Mouse (Mus musculus): ENCODE data around the gene Ctsd.

The Ctsd gene

DNA sequence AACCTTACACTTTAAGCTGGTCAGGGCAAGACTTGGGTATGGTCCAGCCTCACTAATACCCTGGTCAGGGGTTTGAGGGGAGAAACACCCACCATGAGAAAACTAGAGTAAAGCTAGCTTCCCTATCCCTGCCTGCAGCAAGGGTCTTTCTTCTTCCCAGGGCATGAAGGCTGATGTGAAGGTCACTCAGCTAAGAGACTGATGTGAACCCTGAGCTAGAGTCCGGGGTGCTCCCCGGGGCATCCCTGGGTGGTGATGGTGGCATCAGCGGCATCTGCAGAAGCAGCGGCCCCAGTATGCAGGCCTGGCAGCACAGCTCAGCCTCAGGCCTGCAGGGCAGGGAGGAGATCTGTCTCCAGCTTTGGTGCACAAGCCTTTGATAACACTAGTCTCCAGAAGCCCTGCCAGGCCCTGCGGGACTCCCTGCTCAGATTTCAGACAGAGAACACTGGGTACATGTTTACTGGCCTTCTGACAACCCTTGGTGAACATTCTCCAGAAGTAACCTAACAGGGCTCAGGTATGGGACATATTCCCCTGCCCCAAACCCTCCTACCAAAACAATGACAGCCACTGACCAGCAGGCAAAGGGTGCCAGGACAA lies 13.3 kb downstream of the Ctsd start:
- DNase-seq (ENCODE audit: low read depth, low spot score), result no peak

DNA sequence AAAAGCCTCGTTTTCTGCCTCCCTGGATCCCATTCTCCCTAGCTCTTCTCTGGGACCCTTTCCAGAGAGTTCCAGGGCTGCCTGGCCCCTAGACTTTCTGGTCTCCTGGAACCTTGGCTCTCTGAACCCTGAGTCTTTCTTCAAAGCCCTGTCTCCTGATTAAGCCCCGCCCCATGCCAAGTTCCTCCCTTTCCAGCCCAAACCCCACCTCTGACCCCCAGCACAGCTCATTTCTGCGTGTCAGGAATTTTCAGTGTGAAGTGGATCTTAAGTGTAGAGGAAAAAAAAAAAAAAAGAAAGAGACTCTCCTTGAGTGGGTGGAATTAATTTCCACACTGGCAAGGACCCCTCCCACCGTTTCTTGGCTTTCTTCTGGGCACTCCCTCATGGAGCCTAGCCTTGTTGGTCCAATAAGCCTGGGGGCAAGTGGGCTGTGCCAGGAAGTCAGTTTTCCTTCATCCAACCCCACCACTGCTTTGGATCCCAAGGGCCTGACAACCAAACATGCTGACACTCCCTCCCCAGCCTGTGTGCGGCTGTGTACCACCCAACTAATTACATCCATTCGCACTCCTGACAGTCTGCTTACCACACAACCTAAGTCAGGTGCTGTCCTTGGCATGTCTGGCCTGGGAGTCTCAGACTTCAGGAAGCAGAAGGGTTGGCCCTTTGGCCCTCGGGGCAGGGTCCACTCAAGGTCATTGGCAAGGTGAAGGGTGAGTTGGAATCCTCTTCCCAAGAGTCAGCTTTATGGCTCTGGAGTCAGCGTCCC lies 14.0 kb downstream of the Ctsd start, which contains the start of gene Ifitm10:
Gene Ifitm10 (minus strand): TSS at position 113 of the 772 bp plus-strand sequence.
- DNase-seq (ENCODE audit: low read depth, low spot score), result no peak

DNA sequence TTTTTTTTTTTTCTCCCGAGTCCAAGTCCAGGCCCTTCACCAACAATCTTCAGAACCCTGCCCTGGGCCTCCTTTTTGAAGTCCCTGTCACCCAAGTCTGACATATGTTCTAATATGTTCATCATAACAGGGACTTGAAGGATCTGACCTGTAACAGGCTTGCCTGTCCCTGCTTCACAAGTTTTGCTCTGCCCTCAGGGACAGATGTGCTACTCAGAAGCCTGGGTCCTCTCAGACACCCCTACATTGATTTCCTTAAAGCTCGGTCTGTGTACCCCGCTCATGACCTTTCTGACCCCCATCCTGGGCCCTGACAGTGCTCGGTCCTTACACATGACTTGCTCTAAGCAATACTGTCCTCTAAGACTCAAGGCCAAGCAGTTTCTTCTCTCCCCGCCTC lies 14.8 kb downstream of the Ctsd start:
- DNase-seq (ENCODE audit: low read depth, low spot score), result no peak

DNA sequence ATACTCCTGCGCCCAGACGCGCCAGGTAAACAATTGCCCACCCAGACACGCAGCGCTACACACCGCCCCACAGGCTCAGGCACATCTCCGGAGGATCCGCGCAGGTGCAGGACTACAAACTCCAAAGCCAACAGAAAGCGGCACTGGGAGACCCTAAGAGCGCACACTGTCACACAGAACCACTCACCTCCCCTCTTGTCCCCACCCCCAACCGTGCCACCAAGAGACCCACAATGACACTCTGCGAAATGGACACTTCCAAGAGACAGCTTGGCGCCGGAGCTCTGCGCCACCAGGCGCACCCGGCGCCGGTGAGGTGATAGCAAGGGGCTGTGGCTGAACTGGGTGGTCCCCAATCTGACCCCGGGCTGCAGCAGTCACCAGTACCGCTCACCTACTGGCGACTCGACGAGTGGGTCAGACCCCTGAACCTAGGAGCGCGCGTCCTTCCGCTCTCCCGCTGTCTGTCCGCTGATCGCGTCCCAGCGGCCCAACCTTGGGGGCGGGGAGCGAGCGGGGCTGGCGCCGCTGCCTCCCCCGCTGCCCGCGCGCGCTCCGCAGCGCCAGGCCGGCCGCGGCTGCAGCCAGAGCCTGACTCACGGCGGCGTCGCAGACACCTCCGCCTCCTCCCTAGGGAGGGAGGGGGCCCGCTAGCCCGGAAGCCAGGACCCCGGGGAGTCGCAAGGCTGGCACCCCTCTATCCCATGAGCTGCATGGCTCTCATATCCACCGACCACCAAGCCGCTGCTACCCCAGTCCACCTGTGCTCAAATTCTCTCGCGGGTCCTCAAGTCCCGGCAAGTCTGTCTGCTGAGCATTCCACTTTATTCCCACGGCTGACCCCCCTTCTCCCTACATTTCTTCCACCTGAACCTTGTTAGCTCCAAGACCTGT lies 15.8 kb downstream of the Ctsd start:
- no peak for DNase-seq (ENCODE audit: low read depth, low spot score)

DNA sequence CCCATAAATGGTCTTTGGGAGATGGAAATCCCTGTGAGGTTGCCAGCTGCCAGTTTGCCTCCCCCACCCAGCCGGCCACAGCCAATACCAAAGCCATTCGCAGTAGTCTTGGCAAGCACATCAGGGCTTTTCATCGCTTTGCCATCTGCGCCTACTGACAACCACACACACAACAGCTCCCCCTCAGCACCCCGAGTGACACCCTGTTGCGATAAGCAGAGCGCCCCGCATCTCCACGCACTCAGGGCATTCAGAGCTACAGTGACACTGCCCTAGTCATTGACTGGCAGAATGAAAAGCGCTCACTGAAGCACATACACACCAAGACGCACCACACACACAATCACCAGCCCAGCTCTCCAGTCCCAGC lies 16.5 kb downstream of the Ctsd start:
- DNase-seq (ENCODE audit: low read depth, low spot score), result no peak

DNA sequence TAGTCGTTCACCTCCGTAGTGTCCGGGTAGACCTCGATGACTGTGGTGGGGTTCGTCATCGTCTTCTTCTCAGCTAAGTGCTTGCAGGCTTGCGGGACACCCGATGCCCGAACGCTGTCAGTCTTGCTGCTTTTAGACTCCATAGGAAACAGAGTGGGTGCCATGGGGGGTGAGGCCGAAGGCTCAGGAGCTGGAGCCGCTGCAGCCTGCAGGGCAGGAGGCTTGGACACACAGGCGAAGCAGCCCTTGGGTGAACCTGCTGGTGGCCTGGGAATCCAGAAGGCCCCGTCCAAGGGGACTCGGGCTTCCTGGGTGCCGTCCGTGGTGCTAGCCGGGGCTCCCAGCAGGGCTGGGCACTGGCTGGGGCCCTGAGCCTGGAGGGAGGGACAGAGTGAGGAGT lies 16.9 kb downstream of the Ctsd start:
- DNase-seq (ENCODE audit: low read depth, low spot score), result no peak

DNA sequence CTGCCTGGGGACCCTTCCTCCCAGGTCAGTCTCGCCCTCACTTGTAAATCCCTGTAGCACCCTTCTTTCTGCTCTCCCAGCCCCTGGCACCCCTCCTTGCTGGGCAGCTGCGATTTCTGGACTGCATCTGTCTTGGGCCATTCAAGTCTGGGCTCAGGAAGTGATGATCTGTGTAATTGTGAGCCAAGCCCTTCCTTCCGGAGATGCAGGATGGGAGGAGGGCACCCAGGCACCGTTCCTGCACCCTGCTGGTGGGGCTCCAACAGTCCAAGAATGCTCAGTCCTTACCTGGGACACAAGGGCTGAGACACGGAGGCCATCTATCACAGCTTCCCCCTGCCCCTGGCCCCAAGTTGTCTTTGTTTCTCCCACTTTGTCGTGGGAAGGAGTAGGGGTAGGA lies 18.0 kb downstream of the Ctsd start:
- no peak for DNase-seq (ENCODE audit: low read depth, low spot score)

DNA sequence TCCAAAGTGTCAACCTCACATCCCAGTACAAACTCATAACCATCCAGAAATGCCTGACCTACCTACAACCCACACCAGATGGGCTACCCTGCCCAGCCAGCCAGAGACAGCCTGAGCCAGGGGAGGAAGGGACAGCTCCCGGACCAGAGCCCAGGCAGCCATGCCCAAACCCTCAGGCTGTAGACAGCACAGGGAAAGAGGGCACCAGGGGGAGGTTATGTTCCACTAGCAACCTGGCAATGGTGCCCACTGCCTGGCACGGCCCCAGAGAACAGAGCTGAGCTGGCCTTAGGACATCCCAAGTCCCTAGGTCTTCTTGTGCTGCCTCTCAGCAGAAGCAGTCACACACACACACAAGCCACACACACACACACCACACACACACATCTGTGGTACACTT lies 19.0 kb downstream of the Ctsd start:
- no peak for DNase-seq (ENCODE audit: low read depth, low spot score)

DNA sequence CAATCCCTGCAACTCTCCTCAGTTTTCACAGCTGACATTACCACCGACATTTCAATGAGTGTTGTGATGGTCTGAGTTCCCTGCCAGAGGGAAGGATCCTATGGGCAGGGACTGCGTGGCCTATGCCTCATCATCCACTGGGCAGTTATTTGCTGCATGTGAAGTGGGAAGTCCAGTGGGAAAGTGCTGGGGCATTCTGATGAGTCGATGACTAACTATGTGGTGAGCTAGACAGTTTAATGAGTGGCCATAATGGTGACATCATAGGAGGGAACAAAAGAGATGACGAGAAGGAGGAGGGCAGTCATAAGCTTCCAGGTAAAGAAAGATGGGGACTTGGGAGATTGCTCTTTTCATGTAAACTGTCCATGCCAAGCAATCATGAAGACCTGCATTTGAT lies 24.7 kb downstream of the Ctsd start:
- DNase-seq (ENCODE audit: low read depth, low spot score), result no peak

DNA sequence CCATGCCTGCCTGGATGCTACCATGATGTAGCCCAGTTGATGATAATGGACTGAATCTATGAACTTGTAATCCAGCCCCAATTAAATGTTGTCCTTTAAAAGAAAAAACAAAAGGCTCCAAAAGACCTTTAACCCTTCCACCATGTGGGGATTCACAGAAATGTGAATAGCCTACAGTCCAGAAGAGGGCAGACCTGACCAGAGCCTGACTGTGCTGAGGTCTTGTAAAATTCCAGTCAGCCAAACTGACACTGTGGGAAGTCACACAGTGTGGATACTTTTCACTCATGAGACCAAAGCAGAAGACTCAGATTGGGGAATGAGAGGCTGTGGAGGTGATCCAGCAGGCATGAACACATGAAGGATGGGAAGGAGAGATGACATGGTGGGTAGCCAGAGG lies 27.1 kb downstream of the Ctsd start:
- no peak for DNase-seq (ENCODE audit: low read depth, low spot score)

DNA sequence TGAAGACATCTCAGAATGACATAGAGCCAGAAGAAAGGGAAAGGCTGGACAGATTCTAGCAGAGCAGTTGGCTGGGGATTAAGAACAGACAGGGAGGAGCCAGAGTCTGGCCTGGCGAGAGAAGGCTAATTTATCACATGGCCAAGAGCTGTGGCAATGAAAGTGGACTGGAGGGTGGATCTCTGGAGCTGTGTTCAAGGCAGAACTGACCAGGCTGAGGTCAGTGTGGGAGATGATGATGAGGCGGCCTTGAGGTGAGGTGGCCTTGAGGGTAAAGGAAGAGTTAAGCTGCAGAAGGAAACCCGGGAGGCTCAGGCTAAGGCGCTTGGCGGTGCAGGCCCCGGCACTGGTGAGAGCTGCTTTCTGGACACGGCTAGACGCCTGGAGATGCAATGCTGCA lies 28.7 kb downstream of the Ctsd start:
- DNase-seq (ENCODE audit: low read depth, low spot score), result no peak

DNA sequence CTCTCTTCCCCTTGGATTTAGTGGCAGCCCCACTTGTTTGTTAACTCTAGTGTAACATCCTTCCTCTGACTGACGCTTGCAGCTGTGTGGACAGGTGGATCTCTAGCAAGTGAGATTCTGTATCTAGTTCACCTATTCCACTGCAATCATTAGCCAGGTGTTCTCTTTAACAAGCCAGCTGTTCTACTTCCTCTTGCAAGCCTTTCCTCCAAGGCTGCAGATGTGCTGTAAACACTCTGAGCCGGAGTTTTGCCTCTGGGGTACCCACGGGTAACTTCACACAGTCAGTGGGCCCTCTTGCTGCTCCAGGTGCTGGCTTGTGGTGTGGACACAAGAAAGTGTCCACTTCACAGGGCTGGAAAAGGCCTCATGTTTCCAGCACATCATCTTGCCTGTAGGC lies 30.3 kb downstream of the Ctsd start:
- DNase-seq (ENCODE audit: low read depth, low spot score), result no peak

DNA sequence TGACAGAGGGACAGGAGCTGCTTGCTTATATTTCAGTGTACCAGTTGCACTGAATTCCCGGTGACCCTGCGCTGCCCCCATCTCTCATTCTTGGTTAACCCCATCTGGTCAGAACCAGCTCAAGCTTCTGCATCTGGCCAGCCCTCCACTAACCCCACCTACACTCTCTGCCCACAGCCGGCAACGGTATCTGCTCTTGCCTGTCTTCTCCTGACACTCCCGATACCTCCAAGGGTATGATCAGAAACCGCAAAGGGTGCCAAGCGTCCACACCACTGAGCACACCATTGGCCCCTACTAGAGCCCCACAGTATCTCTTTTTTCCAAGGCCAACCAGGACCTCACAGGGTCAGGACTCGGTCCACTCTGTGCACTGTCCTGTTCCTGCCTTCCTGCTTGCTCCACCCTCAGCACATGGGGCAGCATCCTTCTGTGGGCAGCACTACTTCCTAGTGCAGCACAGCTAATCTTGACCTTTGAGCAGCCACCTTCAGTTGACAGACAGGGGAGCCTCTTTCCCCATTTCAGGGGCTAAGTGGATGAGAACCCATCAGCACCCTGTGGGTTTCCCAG lies 33.1 kb downstream of the Ctsd start:
- no peak for DNase-seq (ENCODE audit: low read depth, low spot score)

DNA sequence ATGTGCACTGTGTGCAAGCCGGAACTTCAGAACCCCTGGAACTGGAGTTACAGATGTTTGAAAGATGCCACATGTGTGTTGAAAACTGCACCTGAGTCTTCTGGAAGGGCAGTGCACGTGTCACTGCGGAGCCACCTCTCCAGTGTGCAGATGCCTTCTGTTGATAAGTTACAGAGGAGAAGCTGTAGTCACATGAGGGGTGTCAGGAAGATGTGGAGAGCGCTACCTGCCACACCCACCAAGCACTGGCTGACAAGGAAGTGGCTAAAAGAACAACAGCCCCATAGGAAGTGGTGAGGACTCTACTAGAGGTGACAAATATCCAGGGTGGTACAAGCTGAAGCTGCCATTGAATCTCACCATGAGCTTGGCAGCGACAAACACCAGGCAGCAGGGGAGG lies 34.0 kb downstream of the Ctsd start:
- DNase-seq (ENCODE audit: low read depth, low spot score), result peak; percentile 54

DNA sequence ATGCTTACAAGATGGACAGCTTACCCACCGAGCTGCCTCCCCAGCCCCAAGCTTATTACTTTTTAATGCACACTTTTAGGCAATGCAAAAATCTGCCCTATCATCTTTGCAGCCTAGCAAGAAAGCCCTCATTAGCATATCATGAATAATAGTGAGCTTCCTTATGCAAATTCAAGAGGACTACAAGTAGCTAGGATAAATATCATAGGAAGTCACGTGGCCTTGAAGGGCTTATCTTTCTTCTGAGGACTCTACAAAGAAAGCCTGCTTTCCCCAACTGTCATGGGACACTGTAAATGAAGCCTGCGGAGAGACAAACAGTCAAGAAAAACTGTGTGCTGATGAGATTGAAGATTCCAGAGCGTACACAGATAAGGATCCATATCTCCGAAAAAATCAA lies 36.3 kb downstream of the Ctsd start:
- no peak for DNase-seq (ENCODE audit: low read depth, low spot score)

DNA sequence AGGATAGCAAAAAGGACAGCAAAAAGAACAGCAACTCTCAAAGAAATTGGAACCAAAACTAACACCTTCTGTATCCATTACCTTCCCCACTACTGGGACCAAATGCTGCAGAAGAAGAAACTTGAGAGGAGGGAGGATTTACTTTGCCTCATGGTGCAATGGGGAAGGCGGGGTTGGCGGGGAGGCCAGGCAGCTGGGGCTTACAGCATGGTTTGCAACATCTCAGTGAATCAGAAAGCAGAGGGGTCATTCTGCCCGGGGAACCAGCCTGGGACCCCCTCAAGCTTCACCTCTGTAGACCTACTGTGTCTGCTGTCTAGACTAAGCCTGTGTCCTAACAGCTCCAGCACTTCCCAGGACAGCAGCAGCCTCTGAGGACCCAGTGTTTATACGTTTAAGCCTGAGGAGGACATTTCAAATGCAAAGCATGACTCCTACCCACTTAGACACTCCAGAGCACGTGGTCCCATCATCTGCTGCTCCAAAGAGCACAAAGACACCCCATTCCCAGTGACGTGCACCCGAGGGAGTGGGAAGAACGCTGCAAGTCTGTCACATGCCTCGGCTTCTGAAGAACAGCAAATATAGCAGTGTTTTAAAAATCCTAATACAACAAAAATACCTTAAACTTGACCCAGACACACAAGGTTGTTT lies 38.4 kb downstream of the Ctsd start:
- no peak for DNase-seq (ENCODE audit: low read depth, low spot score)

DNA sequence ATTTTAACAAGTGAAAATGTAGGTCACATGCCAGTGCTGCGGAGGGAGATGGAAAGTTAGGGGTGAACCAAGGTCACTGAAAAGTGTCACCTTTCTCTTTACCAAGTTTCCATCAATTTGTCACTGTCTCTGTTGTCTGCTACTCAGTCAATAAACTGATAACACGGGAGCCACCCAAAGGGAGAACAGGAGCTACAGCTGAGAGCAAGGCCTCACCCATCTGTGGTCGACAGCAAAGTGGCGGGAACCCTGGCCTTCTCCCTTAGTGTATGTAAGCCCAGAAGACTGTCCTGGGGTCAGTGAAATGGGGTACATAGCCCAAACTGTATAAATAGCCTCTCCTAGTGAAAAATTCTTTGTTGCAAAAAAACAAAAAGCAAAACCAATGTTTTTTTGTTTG lies 40.3 kb downstream of the Ctsd start:
- no peak for DNase-seq (ENCODE audit: low read depth, low spot score)

DNA sequence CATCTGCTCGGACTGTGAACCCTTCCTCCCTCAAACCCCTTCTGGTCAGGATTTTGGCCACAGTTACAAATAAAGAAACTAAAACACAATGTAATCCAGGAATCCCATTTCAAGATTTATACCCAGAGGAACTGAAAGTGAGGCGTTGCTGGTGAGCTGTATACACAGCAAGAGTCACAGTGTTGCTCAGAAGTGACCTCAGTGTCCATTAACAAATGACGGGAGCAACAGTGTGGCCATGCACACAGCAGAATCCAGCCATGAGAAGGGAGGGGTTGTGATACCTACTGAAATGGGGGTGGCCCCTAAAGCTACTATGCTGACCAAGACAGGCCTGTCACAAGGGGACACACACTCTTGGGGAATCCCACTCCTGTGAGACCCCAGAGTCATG lies 45.6 kb downstream of the Ctsd start:
- no peak for DNase-seq (ENCODE audit: low read depth, low spot score)

DNA sequence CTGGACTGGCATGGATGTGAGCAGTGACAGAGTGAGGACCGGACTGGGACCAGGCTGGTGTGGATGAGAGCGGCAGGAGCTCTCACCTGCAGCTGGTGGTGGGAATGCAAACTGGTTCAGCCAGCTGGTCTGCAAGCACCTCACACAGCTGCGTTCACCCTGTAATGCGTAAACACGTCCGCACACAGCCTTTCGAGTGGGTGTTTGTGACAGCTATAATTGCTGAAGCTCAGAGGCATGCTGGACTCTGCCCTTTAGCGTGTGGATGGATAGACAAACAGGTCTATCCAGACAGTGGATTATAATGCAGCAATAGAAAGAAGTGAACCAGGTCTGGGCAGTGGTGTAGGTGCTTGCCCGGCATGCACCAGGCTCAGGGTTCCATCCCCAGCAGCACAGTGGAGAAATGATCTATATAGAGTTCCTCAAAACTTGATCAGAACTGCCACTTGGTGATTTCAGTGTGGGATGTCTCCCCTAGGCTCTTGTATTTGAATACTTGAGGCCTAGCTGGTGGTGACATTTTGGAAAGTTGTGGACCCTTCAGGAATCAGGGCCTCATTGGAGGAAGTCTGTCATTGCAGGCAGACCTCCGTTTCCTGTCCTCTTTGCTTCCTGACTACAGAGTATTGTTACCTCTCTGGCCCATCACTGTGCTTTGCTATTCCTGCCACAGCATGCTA lies 46.1 kb downstream of the Ctsd start:
- DNase-seq (ENCODE audit: low read depth, low spot score), result no peak

DNA sequence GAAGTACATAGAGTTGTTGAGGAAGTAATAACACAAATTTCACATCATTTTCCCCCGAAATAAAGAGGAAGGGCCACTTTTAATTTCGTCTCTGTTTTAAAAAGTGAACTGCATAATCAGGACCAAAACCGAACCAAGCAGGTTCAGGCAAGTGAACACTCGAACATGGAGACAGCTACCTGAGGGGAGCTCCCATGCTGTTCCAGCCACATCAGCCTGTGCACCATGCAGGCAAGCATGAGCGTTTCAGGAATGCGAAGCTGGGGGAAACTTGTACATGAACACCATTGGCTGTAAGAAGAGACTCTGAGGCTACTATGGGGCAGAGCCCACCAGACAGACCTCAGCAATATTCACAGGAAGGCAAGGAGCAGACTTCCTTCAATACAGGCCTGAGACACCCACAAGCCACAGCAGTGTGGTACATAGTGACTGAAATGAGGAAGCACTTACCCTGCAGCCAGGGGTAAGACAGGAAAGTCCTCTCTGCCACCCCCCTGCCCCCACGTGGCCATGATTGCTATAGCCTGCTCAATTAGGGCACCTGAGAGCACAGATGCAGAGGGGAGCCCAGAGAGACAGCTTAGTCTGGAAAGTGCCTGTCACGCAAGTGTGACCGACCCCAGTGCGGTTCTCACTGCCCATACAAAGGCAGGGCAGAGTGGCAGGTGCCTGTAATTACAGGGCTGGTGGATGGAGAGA lies 47.4 kb downstream of the Ctsd start:
- DNase-seq (ENCODE audit: low read depth, low spot score), result no peak

DNA sequence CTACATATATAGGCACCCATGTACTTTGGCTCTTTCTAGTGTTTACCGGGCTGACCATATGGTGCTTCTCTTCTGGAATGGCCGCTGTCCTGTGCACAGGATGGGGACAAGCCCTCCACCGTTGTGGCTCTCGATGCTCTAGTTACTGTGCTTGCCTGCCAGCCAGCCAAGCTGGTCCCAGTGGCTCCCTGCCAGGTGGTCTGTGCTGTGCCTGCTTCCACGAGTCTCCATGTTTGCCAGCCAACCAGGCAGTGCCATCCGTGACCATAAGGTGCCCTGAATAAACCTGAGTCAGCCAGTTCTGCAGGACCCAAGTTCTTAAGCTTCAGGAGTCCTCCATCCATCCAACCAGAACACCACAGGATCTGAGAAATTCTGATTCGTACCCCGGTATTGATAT lies 52.7 kb downstream of the Ctsd start:
- DNase-seq (ENCODE audit: low read depth, low spot score), result no peak
